Mouse (Mus musculus) brown adipose tissue, adult 24 weeks (tissue): ENCODE results near the gene Kif7. TPM values are rescaled to one million over a fixed set of nuclear protein-coding genes. Genes with fewer than 3 reads are reported as not detected.

ENCODE experiments used
- H3K27ac ChIP-seq: fragments of 200-500 bp; replicated peaks from 2 replicates; pipeline ENCODE4 v1.5.1; 2012; ENCODE audit warnings: low read depth, mild to moderate bottlenecking, low read length
- H3K4me1 ChIP-seq: fragments of 200-500 bp; 2 replicates; pipeline ENCODE4 v1.6.1; 2012; ENCODE audit warnings: low read length, mixed read lengths; ENCODE audit not compliant: control insufficient read depth, insufficient read depth, insufficient read length
- H3K4me3 ChIP-seq: fragments of 200-500 bp; 2 replicates; pipeline ENCODE4 v1.5.1; 2012; ENCODE audit warnings: low read depth, mild to moderate bottlenecking, low read length, moderate library complexity; ENCODE audit not compliant: insufficient read depth
- polyA plus RNA-seq: library from polyadenylated mRNA; stranded (reverse); fragments of >200 nt; gene quantifications from 2 replicates; pipeline ENCODE4 v1.2.4, GENCODE M21; 2012; ENCODE audit not compliant: missing spikeins, insufficient read depth, insufficient read length

The Kif7 gene
- polyA plus RNA-seq, 1 experiment: 0.40 TPM

DNA sequence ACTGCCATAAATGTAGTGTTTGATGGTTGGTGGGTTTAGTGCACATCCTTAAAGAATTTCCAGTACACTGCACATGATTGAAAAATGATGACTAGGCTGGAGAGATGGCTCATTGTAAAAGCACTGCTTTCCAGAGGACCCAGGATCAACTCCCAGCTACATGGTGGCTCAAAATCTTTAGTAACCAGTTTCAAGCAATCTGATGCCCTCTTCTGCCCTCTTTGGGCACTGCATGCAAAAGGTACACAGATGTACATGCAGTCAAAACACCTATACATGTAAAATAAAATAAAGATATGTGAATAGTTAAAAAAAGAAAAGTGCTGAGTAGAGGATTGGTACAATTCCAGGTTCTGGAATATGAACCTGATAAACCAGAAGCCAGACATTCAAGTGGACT lies 36.3 kb downstream of the Kif7 start:
- H3K4me1 ChIP-seq: no peaks in the 10 kb centered on the region
- no peak overlapping the region for H3K4me3 ChIP-seq
- H3K27ac ChIP-seq: no peak overlapping the region

DNA sequence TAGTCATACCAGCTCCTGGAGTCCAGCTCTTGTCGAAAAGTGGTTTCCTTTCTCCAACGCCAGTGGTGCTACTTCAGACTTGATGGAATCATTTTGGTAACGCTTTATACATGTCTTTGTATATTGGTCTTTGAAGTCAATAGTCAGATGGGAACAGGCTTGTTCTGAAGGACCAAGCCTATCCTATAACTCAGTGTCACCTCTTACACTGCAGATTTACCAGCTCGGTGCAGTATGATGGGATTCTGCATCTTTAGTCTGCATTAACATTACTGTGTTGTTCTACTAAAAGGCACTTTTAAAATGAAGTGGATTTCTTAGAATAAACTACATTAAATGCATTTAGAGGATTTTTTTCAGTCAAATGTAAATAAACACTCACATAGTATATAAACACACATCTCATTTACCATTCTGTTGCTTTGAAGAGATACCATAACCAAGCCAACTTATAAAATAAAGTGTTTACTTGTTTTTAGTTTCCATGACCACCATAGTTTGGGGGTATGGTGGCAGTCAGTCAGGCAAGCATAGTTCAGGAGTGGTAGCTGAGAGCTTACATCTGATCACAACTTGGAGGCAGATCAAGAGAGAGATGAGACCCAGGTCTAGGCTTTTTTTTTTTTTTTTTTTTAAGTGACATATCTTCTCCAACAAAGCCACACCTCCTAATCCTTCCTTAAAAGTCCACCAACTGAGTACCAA lies 44.5 kb downstream of the Kif7 start:
- H3K27ac ChIP-seq: no peak overlapping the region
- no peak overlapping the region for H3K4me3 ChIP-seq
- H3K4me1 ChIP-seq: no peaks in the 10 kb centered on the region

DNA sequence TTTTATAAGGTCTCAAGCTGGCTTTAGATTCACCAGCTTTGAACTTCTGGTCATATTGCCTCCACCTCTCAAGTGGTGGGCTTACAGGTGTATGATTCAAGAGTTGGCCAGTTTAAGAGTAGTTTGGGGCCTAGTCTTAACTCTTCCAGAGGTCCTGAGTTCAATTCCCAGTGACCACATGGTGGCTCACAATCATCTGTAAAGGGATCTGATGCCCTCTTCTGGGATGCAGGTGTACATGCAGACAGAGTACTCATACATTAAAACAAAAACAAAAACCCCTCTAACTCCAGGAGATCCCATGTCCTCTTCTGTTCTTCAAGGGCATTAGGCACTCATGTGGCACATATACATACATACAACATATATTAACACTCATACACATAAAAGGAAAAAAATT lies 48.8 kb downstream of the Kif7 start:
- Histone ChIP-seq H3K4me1 (no peaks in the 10 kb centered on the region), H3K27ac (no peak overlapping the region), H3K4me3 (no peak overlapping the region)

GRCm38 (mm10) chr7:79661253-79661890 lies 54.1 kb downstream of the Kif7 start:
- Histone ChIP-seq H3K4me3 (peak overlapping the region; percentile 60), H3K4me1 (no peaks in the 10 kb centered on the region), H3K27ac (no peak overlapping the region)

- peak overlapping the region; percentile 60 for H3K4me3 ChIP-seq
- H3K27ac ChIP-seq: no peak overlapping the region
Observed at GRCm38 (mm10) chr7:79660291-79661150, 55.0 kb downstream of the Kif7 start.

GRCm38 (mm10) chr7:79659578-79660290 lies 55.8 kb downstream of the Kif7 start, which contains the start of gene Ticrr:
TSS of gene Ticrr (plus strand) at chr7:79660196.
- Histone ChIP-seq H3K27ac (no peak within 1 kb of the TSS), H3K4me3 (peak within 1 kb of the TSS; percentile 64), H3K4me1 (no peaks in the 10 kb centered on the region)

More at GRCm38 (mm10) chr7:79660291-79661150, 55.0 kb downstream of the Kif7 start:
- no peaks in the 10 kb centered on the region for H3K4me1 ChIP-seq

DNA sequence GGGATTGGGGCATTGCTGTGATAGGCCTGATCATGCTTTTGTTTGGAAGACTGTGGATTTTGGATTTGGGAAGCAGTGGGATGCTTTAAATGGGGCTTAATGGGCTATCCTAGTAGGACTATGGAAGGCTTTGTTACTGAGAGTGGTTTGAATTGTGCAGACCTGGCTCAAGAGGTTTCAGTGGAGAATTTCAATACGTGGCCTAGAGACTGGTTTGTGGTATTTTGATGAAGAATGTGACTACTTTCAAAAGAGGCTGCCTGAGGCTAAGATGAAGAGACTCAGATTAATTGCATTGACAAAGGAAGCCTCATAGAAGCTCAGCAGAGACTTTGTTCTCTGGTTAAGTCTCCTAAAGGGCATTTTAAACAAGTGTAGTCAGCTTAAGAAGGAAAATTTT lies 60.9 kb downstream of the Kif7 start:
- Histone ChIP-seq H3K4me3 (no peak overlapping the region), H3K4me1 (no peaks in the 10 kb centered on the region), H3K27ac (no peak overlapping the region)

DNA sequence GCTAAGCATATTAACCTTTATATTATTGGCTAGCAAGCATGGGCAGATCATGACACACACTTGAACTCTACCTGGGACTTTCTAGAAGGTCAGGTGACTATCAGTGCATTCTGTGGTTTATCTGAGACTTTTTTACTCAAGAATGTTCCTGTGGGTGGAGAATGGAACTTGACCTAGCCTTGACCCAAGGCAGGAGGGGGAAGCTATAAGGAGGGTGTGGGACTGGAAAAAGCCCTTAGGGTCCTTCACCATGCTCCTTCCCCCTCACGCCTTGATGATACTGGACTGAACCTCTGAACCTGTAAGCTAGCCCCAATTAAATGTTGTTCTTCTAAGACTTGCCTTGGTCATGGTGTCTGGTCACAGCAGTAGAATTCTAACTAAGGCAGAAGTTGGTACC lies 61.3 kb downstream of the Kif7 start:
- Histone ChIP-seq H3K4me1 (no peaks in the 10 kb centered on the region), H3K4me3 (no peak overlapping the region), H3K27ac (no peak overlapping the region)

DNA sequence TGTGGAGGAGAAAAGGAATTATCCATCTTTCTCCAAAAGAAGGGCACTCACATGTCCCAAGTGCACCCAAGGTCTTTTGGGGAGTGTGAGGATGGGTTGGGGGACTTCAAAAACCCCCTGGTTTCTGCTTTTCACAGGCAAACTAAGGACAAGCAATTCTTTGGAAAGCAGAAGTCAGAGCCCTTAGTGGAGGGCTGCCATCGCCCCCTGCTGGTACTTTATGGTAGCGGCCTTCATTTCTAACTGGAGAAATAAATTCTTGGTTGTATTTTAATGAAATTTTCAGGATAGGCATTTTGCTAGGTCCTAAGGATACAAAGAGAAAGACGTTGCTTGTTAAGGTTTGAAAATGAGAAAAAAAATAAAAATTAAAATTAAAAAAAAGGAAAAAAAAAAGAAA lies 66.5 kb downstream of the Kif7 start:
- Histone ChIP-seq H3K4me3 (no peak overlapping the region), H3K4me1 (no peaks in the 10 kb centered on the region), H3K27ac (no peak overlapping the region)

Other genes starting within 250 kb of the Kif7 start
- gene Polg, start 249.4 kb downstream of the Kif7 start, polyA plus RNA-seq: 29.1 and 31.6 TPM in 2 replicates
- not detected in 2 replicates for gene Rhcg, start 98.1 kb downstream of the Kif7 start, polyA plus RNA-seq
- not detected in 2 replicates for gene Ticrr, start 55.5 kb downstream of the Kif7 start, polyA plus RNA-seq
- 1,266 and 1,376 TPM in 2 replicates for gene Plin1, start 17.2 kb upstream of the Kif7 start, polyA plus RNA-seq
- gene Pex11a, start 27.4 kb upstream of the Kif7 start, polyA plus RNA-seq: 71.2 and 78.9 TPM in 2 replicates
- gene Wdr93, start 27.4 kb upstream of the Kif7 start, polyA plus RNA-seq: 5.8 and 6.6 TPM in 2 replicates
- gene Mesp1, start 78.1 kb upstream of the Kif7 start, polyA plus RNA-seq: not detected in 2 replicates
- gene Mesp2, start 95.0 kb upstream of the Kif7 start, polyA plus RNA-seq: not detected in 2 replicates
- gene Anpep, start 145.3 kb upstream of the Kif7 start, polyA plus RNA-seq: 6.3 and 8.9 TPM in 2 replicates
- 9.4 and 15.4 TPM in 2 replicates for gene Ap3s2, start 204.9 kb upstream of the Kif7 start, polyA plus RNA-seq
- 9.3 and 16.1 TPM in 2 replicates for gene Arpin, start 219.6 kb upstream of the Kif7 start, polyA plus RNA-seq